Mouse (Mus musculus): ENCODE results near the gene C2. TPM values are rescaled to one million over a fixed set of nuclear protein-coding genes. Genes with fewer than 3 reads are reported as not detected.

Gene C2
- polyA plus RNA-seq, 1 experiment from 2014 or later: 1.3 TPM

DNA sequence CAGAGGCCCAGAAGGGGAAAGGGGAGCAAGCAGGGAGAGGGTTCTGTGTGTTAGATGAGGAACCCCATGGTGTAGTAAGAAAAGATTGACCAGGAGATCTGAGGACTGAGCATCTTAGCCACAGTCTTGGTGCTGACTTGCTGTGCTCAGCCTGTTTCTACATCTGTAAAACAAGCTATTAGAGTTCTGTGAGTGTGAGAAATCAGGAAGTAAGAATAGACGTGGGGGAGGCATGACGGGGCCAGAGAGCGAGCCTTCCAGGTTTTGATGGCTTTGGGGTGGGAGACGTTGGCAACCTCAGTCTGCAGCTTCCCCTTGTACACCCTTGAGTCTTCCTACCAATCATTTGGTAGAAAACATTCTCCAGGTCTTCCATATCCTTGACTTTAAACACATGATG, 39.4 kb downstream of the C2 start:
- 89% methylated on average over 4 of the region's 4 CpGs for WGBS
- H3K4me1 ChIP-seq: no peaks in the 10 kb centered on the region
- no peak overlapping the region for H3K4me2 ChIP-seq
- H3K27me3 ChIP-seq: 0 out of 2 replicates have a peak, but pooled peaks cover 9% of the 10 kb centered on the region
- no peak overlapping the region for H3K9ac ChIP-seq
- no peaks in the 10 kb centered on the region for H3K9me3 ChIP-seq
- no peak for ATAC-seq (ENCODE audit: low FRiP score)
- peaks cover 41% of the 10 kb centered on the region for H3K36me3 ChIP-seq (replicated peaks)
- no peak overlapping the region for H3K4me3 ChIP-seq (replicated peaks)
- H3K27ac ChIP-seq: no peak overlapping the region

DNA sequence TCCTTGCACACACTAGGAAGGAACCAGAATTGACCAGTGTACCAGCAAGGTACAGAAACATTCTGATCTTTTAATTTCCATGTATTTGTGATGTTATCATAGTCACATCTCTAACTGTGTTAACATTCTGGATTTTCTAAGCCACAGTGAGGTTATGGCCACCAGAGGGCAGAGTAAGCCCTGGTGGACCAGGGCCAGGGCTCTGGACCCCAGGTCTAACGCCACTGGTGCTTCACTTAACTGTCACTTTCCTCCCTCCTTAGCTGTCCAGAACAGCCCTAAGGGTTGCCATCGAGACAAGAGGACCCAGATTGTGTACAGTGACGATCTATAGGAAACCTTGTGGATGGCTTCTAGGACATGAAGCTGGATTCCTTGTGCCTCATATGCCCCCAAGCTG, 42.2 kb downstream of the C2 start:
- Histone ChIP-seq H3K9ac (no peak overlapping the region), H3K4me2 (no peak overlapping the region), H3K9me3 (no peaks in the 10 kb centered on the region), H3K36me3 (replicated peaks) (peaks cover 57% of the 10 kb centered on the region), H3K4me1 (peaks cover 10% of the 10 kb centered on the region), H3K27me3 (no peaks in the 10 kb centered on the region), H3K27ac (no peak overlapping the region), H3K4me3 (replicated peaks) (no peak overlapping the region)
- WGBS: 44% methylated on average over 3 of the region's 3 CpGs
- ATAC-seq (ENCODE audit: low FRiP score): no peak

DNA sequence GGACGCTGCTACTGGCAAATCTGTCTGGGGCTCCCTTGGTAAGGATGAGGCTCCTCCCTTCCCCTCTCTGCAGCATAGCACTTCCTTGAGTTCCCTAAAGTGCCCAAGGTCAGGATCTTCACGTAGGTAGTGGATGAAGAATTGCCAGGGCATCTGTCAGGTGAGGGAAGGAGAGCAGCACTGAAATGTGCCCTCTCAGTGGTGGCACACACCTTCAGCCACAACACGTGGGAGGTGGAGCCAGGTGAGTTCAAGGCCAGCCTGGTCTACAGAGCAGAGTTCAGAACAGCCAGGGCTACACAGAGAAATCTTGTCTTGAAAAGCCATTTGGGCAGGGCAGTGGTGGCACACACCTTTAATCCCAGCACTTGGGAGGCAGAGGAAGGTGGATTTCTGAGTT, 43.3 kb downstream of the C2 start:
- H3K36me3 ChIP-seq (replicated peaks): peaks cover 57% of the 10 kb centered on the region
- no peak overlapping the region for H3K9ac ChIP-seq
- no peaks in the 10 kb centered on the region for H3K9me3 ChIP-seq
- WGBS: 74% methylated on average over 3 of the region's 3 CpGs
- no peak for ATAC-seq (ENCODE audit: low FRiP score)
- no peak overlapping the region for H3K4me3 ChIP-seq (replicated peaks)
- no peak overlapping the region for H3K27ac ChIP-seq
- H3K4me2 ChIP-seq: no peak overlapping the region
- peaks cover 14% of the 10 kb centered on the region for H3K4me1 ChIP-seq
- H3K27me3 ChIP-seq: no peaks in the 10 kb centered on the region

DNA sequence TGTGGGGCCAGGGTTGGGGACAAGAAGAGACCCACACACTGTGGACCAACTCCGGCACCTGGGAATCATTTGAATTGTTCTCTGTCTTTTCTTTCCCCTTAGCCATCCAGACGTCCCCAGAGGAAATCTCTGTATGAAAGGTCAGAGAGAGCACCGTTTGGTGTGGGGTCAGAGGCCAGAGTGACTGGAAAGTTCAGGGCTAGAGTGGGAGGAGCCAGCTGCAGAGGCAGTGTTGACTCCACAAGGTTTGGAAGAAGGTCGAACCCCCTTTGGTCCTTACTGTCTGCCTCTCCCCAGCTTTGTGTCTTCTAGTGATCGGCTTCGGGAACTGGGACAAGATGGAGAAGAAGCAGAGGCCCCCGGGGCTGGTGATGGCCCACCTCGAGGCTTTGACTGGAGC, 44.6 kb downstream of the C2 start:
- Histone ChIP-seq H3K27me3 (no peaks in the 10 kb centered on the region), H3K36me3 (replicated peaks) (peaks cover 57% of the 10 kb centered on the region), H3K4me2 (no peak overlapping the region), H3K9ac (no peak overlapping the region), H3K27ac (no peak overlapping the region), H3K9me3 (no peaks in the 10 kb centered on the region), H3K4me1 (peaks cover 22% of the 10 kb centered on the region), H3K4me3 (replicated peaks) (no peak overlapping the region)
- 83% methylated on average over 8 of the region's 8 CpGs for WGBS
- ATAC-seq (ENCODE audit: low FRiP score): no peak

DNA sequence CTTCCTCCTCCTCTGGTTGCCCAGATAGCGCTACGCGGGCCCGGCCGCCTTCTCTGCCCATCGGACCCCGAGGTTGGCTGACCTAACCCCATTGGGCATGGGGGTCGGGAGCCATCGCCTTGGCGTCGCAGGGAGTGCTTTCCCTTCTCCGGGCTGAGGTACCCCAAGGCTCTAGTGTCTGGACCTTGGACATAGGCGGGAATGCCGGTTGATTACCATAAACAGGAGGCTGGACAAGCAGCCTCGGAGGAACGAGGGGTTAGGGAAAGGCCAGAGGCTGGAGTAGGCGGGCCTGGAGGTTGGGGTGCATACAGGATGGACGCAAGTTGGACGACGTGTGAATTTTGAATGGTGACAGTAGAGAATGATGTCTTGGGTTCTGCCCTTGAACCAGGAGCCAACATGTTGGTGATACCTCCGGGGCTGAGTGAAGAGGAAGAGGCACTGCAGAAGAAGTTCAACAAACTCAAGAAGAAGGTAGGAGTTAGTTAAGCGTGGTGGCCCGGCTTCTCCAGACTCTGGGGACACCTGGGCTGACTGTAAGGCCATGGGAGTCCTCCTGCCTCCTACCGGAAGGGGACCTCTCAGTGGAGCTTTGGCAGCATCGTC, 47.4 kb downstream of the C2 start:
- WGBS: under 1% methylated on average over 25 of the region's 25 CpGs
- Histone ChIP-seq H3K27ac (peak overlapping the region; percentile 44; the same call in 1 of the 2 replicates), H3K9me3 (no peaks in the 10 kb centered on the region), H3K27me3 (no peaks in the 10 kb centered on the region), H3K4me3 (replicated peaks) (peak overlapping the region; percentile 75), H3K9ac (peak overlapping the region; percentile 88), H3K4me1 (peaks cover 22% of the 10 kb centered on the region), H3K36me3 (replicated peaks) (peaks cover 60% of the 10 kb centered on the region), H3K4me2 (peak overlapping the region; percentile 90)
- no peak; the same call in none of the 2 replicates for ATAC-seq (ENCODE audit: low FRiP score)

DNA sequence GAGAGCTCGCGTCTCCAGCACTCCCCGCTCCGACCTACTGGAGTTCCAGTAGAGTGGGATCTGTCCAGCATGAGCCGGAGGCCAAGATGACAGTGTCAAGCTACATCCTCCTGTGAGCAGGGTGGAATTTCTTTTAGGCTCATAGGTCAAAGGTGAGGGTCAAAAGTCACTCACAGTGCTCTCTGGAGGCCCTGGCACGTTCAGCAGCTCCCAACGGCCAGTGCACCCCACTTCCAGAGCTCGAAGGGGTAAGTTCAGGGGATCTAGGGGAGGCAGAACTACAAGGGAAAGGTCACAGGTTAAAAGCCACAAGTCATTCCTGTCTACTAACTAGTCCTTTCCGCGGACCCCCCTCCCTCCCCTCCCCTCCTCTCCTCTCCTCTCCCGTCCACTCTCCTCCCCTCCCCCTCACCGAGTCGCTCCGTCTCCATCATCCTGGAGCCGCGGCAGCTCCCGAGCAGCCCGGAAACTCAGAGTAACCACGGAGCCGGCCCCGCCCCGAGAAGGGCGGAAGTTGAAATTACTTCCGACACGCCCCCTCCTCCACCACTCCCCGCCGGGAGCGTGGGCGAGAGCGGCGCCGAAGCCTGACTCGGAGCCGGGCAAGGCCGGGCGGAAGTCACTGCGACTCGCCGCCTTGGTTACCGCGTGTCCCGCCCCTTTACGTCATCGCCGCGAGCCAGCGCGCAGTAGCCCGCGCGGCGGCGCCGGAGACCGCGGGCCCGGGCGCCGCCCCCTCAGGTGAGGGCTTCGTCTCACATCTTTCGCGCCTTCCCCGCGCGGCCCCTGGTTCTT, 48.1 kb downstream of the C2 start, which contains the start of the genes Skiv2l and Nelfe:
TSS of gene Skiv2l (minus strand) at position 489 of the 795 bp plus-strand sequence.
TSS of gene Nelfe (plus strand) at position 670 of the 795 bp plus-strand sequence.
- ATAC-seq (ENCODE audit: low FRiP score): peak; percentile 98
- H3K4me3 ChIP-seq (replicated peaks): peak within 1 kb of the TSS; percentile 75
- WGBS: 2% methylated on average over 58 of the region's 65 CpGs
- H3K4me1 ChIP-seq: peaks cover 22% of the 10 kb centered on the region
- H3K27me3 ChIP-seq: no peaks in the 10 kb centered on the region
- peaks cover 62% of the 10 kb centered on the region for H3K36me3 ChIP-seq (replicated peaks)
- H3K4me2 ChIP-seq: peak within 1 kb of the TSS; percentile 90
- H3K27ac ChIP-seq: peak within 1 kb of the TSS; percentile 53
- peak within 1 kb of the TSS; percentile 88 for H3K9ac ChIP-seq
- H3K9me3 ChIP-seq: no peaks in the 10 kb centered on the region

DNA sequence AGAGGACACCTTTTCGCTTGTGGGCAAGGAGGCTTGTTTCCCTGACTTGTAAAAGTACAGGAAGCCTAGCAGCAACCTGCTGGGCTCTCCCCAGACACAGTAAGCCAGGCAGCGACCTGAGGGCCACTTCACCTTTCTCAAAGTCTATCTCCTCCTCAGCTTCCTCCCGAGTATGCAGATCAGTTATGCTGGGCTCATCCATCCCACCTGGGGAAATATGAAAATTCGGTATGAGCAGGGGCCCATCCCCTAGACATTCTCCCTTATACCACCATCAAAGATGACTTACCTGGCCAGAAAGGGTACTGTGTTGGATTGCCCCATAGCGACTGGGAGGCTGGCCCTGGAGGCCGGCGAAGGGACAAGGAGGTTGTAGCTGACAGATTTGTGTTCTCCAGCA, 50.5 kb downstream of the C2 start:
- no peak overlapping the region for H3K4me2 ChIP-seq
- no peak overlapping the region for H3K9ac ChIP-seq
- no peak overlapping the region for H3K27ac ChIP-seq
- WGBS: 92% methylated on average over 7 of the region's 7 CpGs
- H3K27me3 ChIP-seq: no peaks in the 10 kb centered on the region
- peaks cover 62% of the 10 kb centered on the region for H3K36me3 ChIP-seq (replicated peaks)
- ATAC-seq (ENCODE audit: low FRiP score): no peak
- no peak overlapping the region for H3K4me3 ChIP-seq (replicated peaks)
- H3K9me3 ChIP-seq: no peaks in the 10 kb centered on the region
- peaks cover 22% of the 10 kb centered on the region for H3K4me1 ChIP-seq

DNA sequence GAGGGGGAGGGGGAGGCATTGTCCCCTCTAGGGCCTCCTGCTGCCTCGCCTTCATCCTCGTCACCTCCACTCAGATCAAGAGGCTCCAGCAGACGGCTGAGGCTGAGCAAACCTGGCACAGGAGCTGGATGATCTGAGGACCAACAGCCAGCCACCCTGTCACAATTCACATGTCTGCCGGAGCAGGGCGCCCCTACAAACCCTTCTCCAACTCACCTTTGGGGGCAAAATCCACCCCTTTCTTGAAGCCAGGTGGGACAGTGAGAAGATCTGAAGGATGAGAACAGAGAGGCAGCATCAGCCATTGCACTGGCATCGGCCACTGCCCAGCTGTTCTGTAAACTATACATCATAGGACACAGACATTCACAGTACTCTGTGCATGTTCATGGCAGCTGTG, 50.9 kb downstream of the C2 start:
- ATAC-seq (ENCODE audit: low FRiP score): no peak
- peaks cover 62% of the 10 kb centered on the region for H3K36me3 ChIP-seq (replicated peaks)
- H3K4me2 ChIP-seq: no peak overlapping the region
- H3K9me3 ChIP-seq: no peaks in the 10 kb centered on the region
- H3K9ac ChIP-seq: no peak overlapping the region
- peaks cover 22% of the 10 kb centered on the region for H3K4me1 ChIP-seq
- H3K27ac ChIP-seq: no peak overlapping the region
- H3K4me3 ChIP-seq (replicated peaks): no peak overlapping the region
- 87% methylated on average over 6 of the region's 6 CpGs for WGBS
- H3K27me3 ChIP-seq: no peaks in the 10 kb centered on the region

DNA sequence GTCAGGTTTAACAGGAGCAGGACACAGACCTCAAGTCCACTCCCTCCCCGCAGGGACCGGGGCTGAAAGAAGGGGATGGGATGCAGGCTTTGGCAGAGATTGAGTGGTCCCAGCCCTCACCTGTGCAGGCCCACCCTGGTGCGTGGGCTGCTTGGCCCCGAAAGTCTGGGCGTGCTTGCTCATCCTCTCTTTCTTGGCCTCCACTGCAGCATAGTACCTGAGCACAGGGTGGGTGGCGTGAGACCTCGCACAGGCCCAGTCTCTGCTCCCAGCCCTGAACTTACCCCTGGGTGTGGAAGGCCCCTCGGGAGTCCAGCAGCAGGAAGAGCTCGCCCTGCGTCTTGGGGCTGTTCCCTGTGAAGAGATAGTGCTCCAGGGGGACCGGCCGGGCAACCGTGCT, 53.2 kb downstream of the C2 start:
- Histone ChIP-seq H3K27ac (no peak overlapping the region), H3K4me2 (no peak overlapping the region), H3K27me3 (no peaks in the 10 kb centered on the region), H3K36me3 (replicated peaks) (peaks cover 84% of the 10 kb centered on the region), H3K9me3 (no peaks in the 10 kb centered on the region), H3K4me3 (replicated peaks) (no peak overlapping the region), H3K9ac (no peak overlapping the region), H3K4me1 (peaks cover 8% of the 10 kb centered on the region)
- no peak for ATAC-seq (ENCODE audit: low FRiP score)
- WGBS: 94% methylated on average over 13 of the region's 13 CpGs

DNA sequence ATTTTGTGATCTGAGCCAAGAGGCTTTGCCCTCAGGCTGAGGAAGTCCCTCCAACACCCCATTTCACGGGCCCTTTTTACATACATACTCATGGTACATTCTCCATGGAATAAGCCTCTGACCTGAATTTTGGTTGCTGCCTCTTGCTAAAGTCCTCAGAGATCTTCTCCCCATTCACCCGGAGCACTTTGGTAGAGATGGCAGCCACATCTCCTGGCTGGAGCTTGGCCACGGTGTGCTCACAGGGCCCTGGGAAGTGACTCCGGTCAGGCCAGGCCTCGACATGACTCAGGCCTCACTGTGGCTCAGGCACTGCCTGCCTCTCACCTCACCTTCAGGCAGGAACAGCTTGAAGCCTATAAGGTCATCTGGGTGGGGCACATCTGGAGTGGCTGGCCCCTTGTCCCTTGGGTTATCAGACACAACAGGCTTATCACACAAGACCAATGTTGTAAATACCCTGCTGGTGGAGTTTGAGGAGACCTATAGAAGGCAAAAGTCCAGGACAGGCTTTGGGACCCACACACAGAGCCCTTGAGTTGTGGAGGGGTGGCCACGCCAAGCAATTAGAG, 57.2 kb downstream of the C2 start:
- Histone ChIP-seq H3K9me3 (no peaks in the 10 kb centered on the region), H3K36me3 (replicated peaks) (peaks cover 76% of the 10 kb centered on the region), H3K27me3 (no peaks in the 10 kb centered on the region), H3K4me1 (peaks cover 21% of the 10 kb centered on the region), H3K4me2 (no peak overlapping the region), H3K27ac (no peak overlapping the region), H3K4me3 (replicated peaks) (no peak overlapping the region), H3K9ac (no peak overlapping the region)
- 91% methylated on average over 6 of the region's 6 CpGs for WGBS
- no peak for ATAC-seq (ENCODE audit: low FRiP score)

DNA sequence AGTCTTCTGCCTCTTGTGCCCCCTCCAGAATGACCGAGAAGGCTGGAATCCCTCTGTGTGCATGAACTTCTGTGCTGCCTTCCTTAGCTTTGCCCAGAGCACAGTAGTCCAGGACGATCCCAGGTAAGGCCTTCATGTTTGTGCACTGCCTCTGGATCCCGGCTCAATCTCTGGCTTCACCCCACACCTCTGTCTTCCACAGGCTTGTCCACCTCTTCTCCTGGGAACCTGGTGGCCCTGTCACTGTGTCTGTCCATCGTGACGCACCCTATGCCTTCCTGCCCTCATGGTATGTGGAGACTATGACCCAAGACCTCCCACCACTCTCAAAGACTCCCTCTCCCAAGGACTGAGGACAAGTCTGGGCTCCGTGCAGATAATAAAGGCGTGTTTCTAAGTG, 59.3 kb downstream of the C2 start:
- Histone ChIP-seq H3K9ac (no peak overlapping the region), H3K4me2 (no peak overlapping the region), H3K4me1 (peaks cover 28% of the 10 kb centered on the region), H3K27me3 (no peaks in the 10 kb centered on the region), H3K9me3 (no peaks in the 10 kb centered on the region), H3K36me3 (replicated peaks) (peaks cover 56% of the 10 kb centered on the region), H3K4me3 (replicated peaks) (no peak overlapping the region; the same call in 1 of the 2 replicates), H3K27ac (no peak overlapping the region)
- 92% methylated on average over 7 of the region's 7 CpGs for WGBS
- ATAC-seq (ENCODE audit: low FRiP score): no peak

DNA sequence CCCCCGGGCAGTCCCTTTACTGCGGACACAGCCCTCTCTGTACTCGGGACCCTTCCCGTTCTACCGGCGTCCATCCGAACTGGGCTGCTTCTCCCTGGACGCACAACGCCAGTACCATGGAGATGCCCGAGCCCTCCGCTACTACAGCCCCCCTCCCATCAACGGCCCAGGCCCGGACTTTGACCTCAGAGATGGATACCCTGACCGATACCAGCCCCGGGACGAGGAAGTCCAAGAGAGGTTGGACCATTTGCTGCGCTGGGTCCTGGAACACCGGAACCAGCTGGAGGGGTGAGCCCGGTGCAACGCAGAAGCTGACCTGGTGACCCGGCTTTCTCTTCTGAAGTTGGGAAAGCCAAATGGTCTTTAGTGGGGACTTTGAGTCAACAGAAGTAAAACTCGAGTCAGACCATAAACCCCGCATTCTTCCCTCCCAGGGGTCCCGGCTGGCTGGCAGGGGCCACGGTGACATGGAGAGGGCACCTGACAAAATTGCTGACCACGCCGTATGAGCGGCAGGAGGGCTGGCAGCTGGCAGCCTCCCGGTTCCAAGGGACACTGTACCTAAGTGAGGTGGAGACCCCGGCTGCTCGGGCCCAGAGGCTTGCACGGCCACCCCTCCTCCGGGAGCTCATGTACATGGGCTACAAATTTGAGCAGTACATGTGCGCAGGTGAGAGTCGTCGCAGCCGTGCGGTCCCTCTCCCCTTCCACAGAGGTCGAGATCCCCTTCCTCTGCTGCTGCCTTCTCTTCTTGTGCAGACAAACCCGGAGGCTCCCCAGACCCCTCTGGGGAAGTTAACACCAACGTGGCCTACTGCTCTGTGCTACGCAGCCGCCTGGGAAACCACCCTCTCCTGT, 60.4 kb downstream of the C2 start:
- peak overlapping the region; percentile 86 for H3K27ac ChIP-seq
- H3K9me3 ChIP-seq: no peaks in the 10 kb centered on the region
- H3K27me3 ChIP-seq: no peaks in the 10 kb centered on the region
- ATAC-seq (ENCODE audit: low FRiP score): peak; percentile 7; the same call in 1 of the 2 replicates
- 42% methylated on average over 42 of the region's 43 CpGs for WGBS
- H3K4me3 ChIP-seq (replicated peaks): peak overlapping the region; percentile 78
- H3K9ac ChIP-seq: peak overlapping the region; percentile 78
- H3K4me1 ChIP-seq: peaks cover 28% of the 10 kb centered on the region
- H3K4me2 ChIP-seq: peak overlapping the region; percentile 100
- peaks cover 51% of the 10 kb centered on the region for H3K36me3 ChIP-seq (replicated peaks)

All from forebrain, embryonic 12.5 days (tissue).